In the genomic region with DNA sequence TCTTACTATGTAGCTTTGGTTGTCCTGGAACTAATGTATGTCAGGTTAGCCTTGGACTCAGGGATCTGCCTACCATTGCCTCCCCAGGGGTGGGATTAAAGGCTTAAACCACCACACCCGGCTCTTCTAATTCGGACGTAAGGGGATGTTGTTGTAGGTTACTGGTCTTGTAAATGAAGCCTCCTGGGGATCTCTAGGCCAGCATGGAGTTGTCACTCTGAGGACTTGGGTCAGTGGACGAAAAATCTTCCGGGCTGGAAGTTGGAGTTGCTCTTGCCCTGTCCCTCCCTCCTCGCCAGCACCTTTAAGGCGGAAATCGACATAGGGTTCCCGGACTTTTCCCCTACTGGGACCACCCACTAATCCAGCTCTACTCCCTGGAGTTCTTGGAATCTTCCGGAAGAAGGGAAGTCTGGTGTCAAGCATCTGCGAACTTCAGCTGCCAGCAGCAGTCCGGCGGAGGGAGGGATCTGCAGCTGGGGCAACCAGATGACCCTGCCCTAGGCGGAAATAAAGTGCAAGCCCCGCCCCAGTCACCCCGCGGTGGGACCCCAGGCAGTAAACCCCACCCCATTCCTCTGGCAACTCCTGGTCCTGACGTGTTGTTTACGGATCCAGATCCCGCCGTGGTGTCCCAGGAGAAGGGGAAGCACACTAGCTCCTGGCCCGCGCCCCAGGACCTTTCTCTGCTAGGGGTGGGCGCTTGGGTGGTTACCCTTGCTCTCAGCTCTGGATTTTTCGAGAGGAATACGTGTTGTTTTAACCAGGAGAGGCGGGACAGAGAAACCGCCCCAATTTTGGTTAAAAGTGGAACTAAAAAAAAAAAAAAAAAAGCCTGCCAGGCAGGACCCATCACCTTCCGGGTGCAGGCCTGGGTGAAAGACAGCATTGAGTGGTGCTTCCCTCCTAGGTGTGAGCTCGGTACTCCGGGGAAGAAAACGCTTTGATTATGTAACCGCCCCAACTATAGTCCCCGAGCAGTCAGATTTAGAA, we compare ENCODE assay signal across 8 mouse cellular contexts. TPM values are rescaled to one million over a fixed set of nuclear protein-coding genes. Genes with fewer than 3 reads are reported as not detected.
DNase-seq lines count a peak whose midpoint lies in the region; ATAC-seq and TF ChIP-seq lines count a peak whose summit lies in the region.

No protein-coding gene starts in this region.

- H3K9me3 ChIP-seq in hindbrain, embryonic 14.5 days (ENCODE audit: control insufficient read depth, low read length): no peaks in the 10 kb centered on the region

- no peaks in the 10 kb centered on the region for H3K79me2 ChIP-seq in macrophage (ENCODE audit: inconsistent target)

- peak overlapping the region; percentile 12 for H3K9ac ChIP-seq in hindbrain, embryonic 14.5 days

- DNase-seq in MN1 (ENCODE audit: low spot score): peak; percentile 92
- peak; percentile 47 to 55 for DNase-seq in cerebellum, postnatal 14 days
- DNase-seq in frontal cortex, postnatal 36 days (ENCODE audit: low spot score in 2 of 2): peak; percentile 55 to 63
- peak; percentile 50 for DNase-seq in hindbrain, embryonic 14.5 days (ENCODE audit: low spot score)
- peak; percentile 55 to 62 for DNase-seq in left cerebral cortex, adult 2 months (ENCODE audit: extremely low spot score in 1 of 2, low spot score in 2 of 2)
- DNase-seq in right cerebral cortex, adult 18-20 months: peak; percentile 69
- DNase-seq in urinary bladder, adult 2 months (ENCODE audit: low spot score): peak; percentile 76

- 4% methylated on average over 34 of the region's 34 CpGs for WGBS in hindbrain, embryonic 14.5 days
- WGBS in macrophage (ENCODE audit: missing documents): 5% methylated on average over 30 of the region's 34 CpGs

- no peaks in the 10 kb centered on the region for H3K27me3 ChIP-seq in hindbrain, embryonic 14.5 days (ENCODE audit: control insufficient read depth, insufficient read depth, low read length)

- H3K36me3 ChIP-seq in hindbrain, embryonic 14.5 days (replicated peaks; ENCODE audit: control insufficient read depth, insufficient read depth): no peaks in the 10 kb centered on the region
- H3K36me3 ChIP-seq in macrophage (ENCODE audit: inconsistent target): no peaks in the 10 kb centered on the region

- no peak; the same call in 1 of the 2 replicates for TF ChIP-seq CTCF in left cerebral cortex, adult 2 months (IDR thresholded peaks at IDR 0.05)

- intact Hi-C loops in left cerebral cortex, adult 2 months (cut with DNase I): no loop called here

- H3K4me2 ChIP-seq in hindbrain, embryonic 14.5 days (replicated peaks): peak overlapping the region; percentile 48

- H3K4me3 ChIP-seq in hindbrain, embryonic 14.5 days (replicated peaks; ENCODE audit: low read length): peak overlapping the region; percentile 23
- peak overlapping the region; percentile 47 for H3K4me3 ChIP-seq in left cerebral cortex, adult 2 months
- H3K4me3 ChIP-seq in macrophage (ENCODE audit: inconsistent target): peak overlapping the region; percentile 64

- H3K27ac ChIP-seq in hindbrain, embryonic 14.5 days: peak overlapping the region; percentile 16; the same call in 1 of the 2 replicates
- H3K27ac ChIP-seq in left cerebral cortex, adult 2 months: peak overlapping the region; percentile 91
- H3K27ac ChIP-seq in macrophage: peak overlapping the region; percentile 85

- peak; percentile 48; the same call in 1 of the 2 replicates for ATAC-seq in hindbrain, embryonic 14.5 days (ENCODE audit: low FRiP score)

- peaks cover 5% of the 10 kb centered on the region; the same call in 1 of the 2 replicates for H3K4me1 ChIP-seq in hindbrain, embryonic 14.5 days (replicated peaks; ENCODE audit: control insufficient read depth, insufficient read depth, low read length)

RNA-seq across cellular contexts. Expression of a gene that starts 6.4 kb away (rescaled TPM):
- 5.3 and 6.2 TPM in 2 replicates for polyA plus RNA-seq in hindbrain, embryonic 14.5 days (2014; fragmentation: Nextera tagmentation; extraction: Ambion mirVana)
- total RNA-seq in left cerebral cortex, adult 2 months (2021): 10 to 100 TPM; 26.8 to 27.2 TPM
- total RNA-seq in macrophage (2018; cell fraction: chromatin; rRNA removed): 10 to 100 TPM; 25.2 to 50.1 (median 38.2) TPM
- total RNA-seq in macrophage (2018; cell fraction: cytosol; rRNA removed): 10 to 100 TPM; 28.8 to 47.4 (median 37.9) TPM
- total RNA-seq in macrophage (2018; cell fraction: nucleus; rRNA removed): 10 to 100 TPM; 29.8 to 76.0 (median 40.8) TPM
- polyA plus RNA-seq in macrophage (2018): 19.8 to 22.7 TPM (median 22.6 TPM) in 3 replicates
- 19.1 and 24.2 TPM in 2 replicates for polyA plus RNA-seq in urinary bladder, adult 2 months (2012; rRNA removed)

RNA-seq across cellular contexts. Expression of a gene that starts 32.5 kb away (rescaled TPM):
- polyA plus RNA-seq in hindbrain, embryonic 14.5 days (2014; fragmentation: Nextera tagmentation; extraction: Ambion mirVana): 0.64 and 0.82 TPM in 2 replicates
- under 1 TPM; 0.27 to 0.61 TPM for total RNA-seq in left cerebral cortex, adult 2 months (2021)
- not detected for total RNA-seq in macrophage (2018; cell fraction: chromatin; rRNA removed)
- not detected for total RNA-seq in macrophage (2018; cell fraction: cytosol; rRNA removed)
- not detected for total RNA-seq in macrophage (2018; cell fraction: nucleus; rRNA removed)
- polyA plus RNA-seq in macrophage (2018): not detected in 3 replicates
- polyA plus RNA-seq in urinary bladder, adult 2 months (2012; rRNA removed): 0.15 and 0.21 TPM in 2 replicates

RNA-seq across cellular contexts. Expression of a gene that starts 45.6 kb away (rescaled TPM):
- polyA plus RNA-seq in hindbrain, embryonic 14.5 days (2014; fragmentation: Nextera tagmentation; extraction: Ambion mirVana): 0.13 and 0.39 TPM in 2 replicates
- 1 to 10 TPM in 1 of 2 experiments, under 1 TPM in 1; 0.98 to 3.2 TPM for total RNA-seq in left cerebral cortex, adult 2 months (2021)
- total RNA-seq in macrophage (2018; cell fraction: chromatin; rRNA removed): 1 to 10 TPM in 1 of 26 experiments, under 1 TPM in 5, not detected in 20; 0.35 to 3.0 (median 0.71) TPM
- total RNA-seq in macrophage (2018; cell fraction: cytosol; rRNA removed): under 1 TPM in 1 of 26 experiments, not detected in 25; 0.10 TPM
- 1 to 10 TPM in 1 of 26 experiments, under 1 TPM in 7, not detected in 18; 0.26 to 1.1 (median 0.40) TPM for total RNA-seq in macrophage (2018; cell fraction: nucleus; rRNA removed)
- polyA plus RNA-seq in macrophage (2018): 0.07 TPM in 1 of 3 replicates, not detected in the others
- 0.53 and 0.62 TPM in 2 replicates for polyA plus RNA-seq in urinary bladder, adult 2 months (2012; rRNA removed)

RNA-seq across cellular contexts. Expression of a gene that starts 49.0 kb away (rescaled TPM):
- polyA plus RNA-seq in hindbrain, embryonic 14.5 days (2014; fragmentation: Nextera tagmentation; extraction: Ambion mirVana): 30.7 and 33.8 TPM in 2 replicates
- 10 to 100 TPM; 14.3 to 18.9 TPM for total RNA-seq in left cerebral cortex, adult 2 months (2021)
- 10 to 100 TPM in 21 of 26 experiments, 1 to 10 TPM in 5; 4.7 to 41.4 (median 27.0) TPM for total RNA-seq in macrophage (2018; cell fraction: chromatin; rRNA removed)
- total RNA-seq in macrophage (2018; cell fraction: cytosol; rRNA removed): 10 to 100 TPM in 25 of 26 experiments, 1 to 10 TPM in 1; 9.7 to 17.1 (median 12.3) TPM
- 10 to 100 TPM in 17 of 26 experiments, 1 to 10 TPM in 9; 4.8 to 29.8 (median 16.8) TPM for total RNA-seq in macrophage (2018; cell fraction: nucleus; rRNA removed)
- polyA plus RNA-seq in macrophage (2018): 10.7 to 28.2 TPM (median 18.0 TPM) in 3 replicates
- 19.1 and 21.4 TPM in 2 replicates for polyA plus RNA-seq in urinary bladder, adult 2 months (2012; rRNA removed)

RNA-seq across cellular contexts. Expression of a gene that starts 59.3 kb away (rescaled TPM):
- polyA plus RNA-seq in hindbrain, embryonic 14.5 days (2014; fragmentation: Nextera tagmentation; extraction: Ambion mirVana): 98.3 and 105 TPM in 2 replicates
- total RNA-seq in left cerebral cortex, adult 2 months (2021): 10 to 100 TPM; 46.1 to 47.6 TPM
- 10 to 100 TPM; 28.8 to 99.2 (median 50.4) TPM for total RNA-seq in macrophage (2018; cell fraction: chromatin; rRNA removed)
- total RNA-seq in macrophage (2018; cell fraction: cytosol; rRNA removed): 100 to 1,000 TPM; 206 to 293 (median 246) TPM
- 100 to 1,000 TPM in 18 of 26 experiments, 10 to 100 TPM in 8; 71.4 to 195 (median 119) TPM for total RNA-seq in macrophage (2018; cell fraction: nucleus; rRNA removed)
- 149 to 380 TPM (median 236 TPM) in 3 replicates for polyA plus RNA-seq in macrophage (2018)
- polyA plus RNA-seq in urinary bladder, adult 2 months (2012; rRNA removed): 145 and 166 TPM in 2 replicates

Comparison
In these comparisons a context has a peak if more than half of its experiments do, and no peak if none do; other contexts are left out.
1. Peak in every context shown above with its lines: DNase-seq, ATAC-seq, H3K4me3 ChIP-seq and H3K27ac ChIP-seq.
2. H3K27ac ChIP-seq: peak in every context shown above with its lines; median percentile 91 in left cerebral cortex, adult 2 months; 85 in macrophage; 16 in hindbrain, embryonic 14.5 days.